Mouse (Mus musculus) bone marrow, adult 2 months (tissue): ENCODE measurements at regions not wholly inside any gene's neighbourhood (a gene's known extent, or its start where the extent isn't known, plus 50 kb on each side); places are given as distances from the start of the nearest gene placed in this dataset.

Source experiments
- CTCF ChIP-seq: fragments of 200-500 bp; IDR thresholded peaks from 2 replicates; pipeline ENCODE4 v1.5.1; 2011; ENCODE audit warnings: low read length, control low read depth; ENCODE audit not compliant: control insufficient read depth, insufficient read depth
- POLR2A ChIP-seq: fragments of 200-500 bp; IDR thresholded peaks from 2 replicates; pipeline ENCODE4 v1.6.1; 2011; ENCODE audit warnings: low read depth, mild to moderate bottlenecking, control low read depth, low read length, borderline replicate concordance; ENCODE audit not compliant: control insufficient read depth

DNA sequence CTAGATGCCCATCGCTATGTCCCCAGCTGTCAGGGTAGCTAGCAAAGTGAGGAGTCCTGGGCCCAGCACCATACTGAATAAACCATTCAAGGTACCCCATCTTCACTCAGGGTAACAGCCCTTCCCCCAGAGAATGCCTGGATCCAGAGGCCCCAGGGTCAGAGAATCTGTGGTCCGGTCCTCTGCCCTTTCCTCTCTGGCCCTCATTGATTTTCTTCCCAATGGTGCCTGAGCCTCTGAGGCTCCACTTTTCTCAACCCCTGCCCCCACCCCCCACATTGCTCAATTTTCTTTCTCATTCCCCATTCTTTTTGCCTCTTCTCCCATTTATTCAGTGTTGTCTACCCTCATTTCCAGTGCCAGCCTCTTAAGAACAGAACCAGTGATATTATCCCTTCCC, 114.5 kb downstream of the Vegfa start:
- TF ChIP-seq CTCF (no peak), POLR2A (no peak)
